Mouse (Mus musculus) kidney, embryonic 14.5 days (tissue): ENCODE data around the gene Atp2b4. TPM values are rescaled to one million over a fixed set of nuclear protein-coding genes. Genes with fewer than 3 reads are reported as not detected.

Experiments used
- ATAC-seq: fragments of 200-750 bp; cut with Nextera tagmentation; 2 replicates; pipeline ENCODE4 v1.8.0; 2017; ENCODE audit warnings: moderate number of reproducible peaks, mild to moderate bottlenecking, moderate TSS enrichment, moderate library complexity; ENCODE audit not compliant: low FRiP score, low TSS enrichment
- H3K27ac ChIP-seq: fragments of 300-500 bp; sonication (generic); 2 replicates; pipeline ENCODE4 v1.5.1; 2014; ENCODE audit warnings: low read depth, mild to moderate bottlenecking, low read length, moderate library complexity, mixed read lengths
- H3K27me3 ChIP-seq: fragments of 300-500 bp; sonication (generic); 2 replicates; pipeline ENCODE4 v1.6.1; 2014; ENCODE audit warnings: mild to moderate bottlenecking, low read length; ENCODE audit not compliant: control insufficient read depth, insufficient read depth
- H3K36me3 ChIP-seq: fragments of 300-500 bp; sonication (generic); 2 replicates; pipeline ENCODE4 v1.6.1; 2014; ENCODE audit warnings: low read length, mixed read lengths; ENCODE audit not compliant: control insufficient read depth, insufficient read depth
- H3K4me1 ChIP-seq: fragments of 300-500 bp; sonication (generic); 2 replicates; pipeline ENCODE4 v1.6.1; 2014; ENCODE audit warnings: low read length, mixed read lengths; ENCODE audit not compliant: control insufficient read depth, insufficient read depth
- H3K4me2 ChIP-seq: fragments of 300-500 bp; sonication (generic); replicated peaks from 2 replicates; pipeline ENCODE4 v1.6.1; 2014; ENCODE audit warnings: low read depth, mild to moderate bottlenecking, low read length
- H3K4me3 ChIP-seq: fragments of 300-500 bp; sonication (generic); 2 replicates; pipeline ENCODE4 v1.5.1; 2014; ENCODE audit warnings: mild to moderate bottlenecking, low read length
- H3K9ac ChIP-seq: fragments of 300-500 bp; sonication (generic); 2 replicates; pipeline ENCODE4 v1.6.1; 2014; ENCODE audit warnings: low read depth, mild to moderate bottlenecking, low read length, moderate library complexity
- H3K9me3 ChIP-seq: fragments of 300-500 bp; sonication (generic); 2 replicates; pipeline ENCODE4 v1.6.1; 2016; ENCODE audit warnings: low read length; ENCODE audit not compliant: control insufficient read depth
- WGBS: fragments of 180-500 bp; shearing (Covaris S2); extraction: QIAGEN DNeasy Blood & Tissue Kit; methylation state at CpG from one replicate; pipeline ENCODE4 v1.1.7; 2014; 5-methylcytosine and 5-hydroxymethylcytosine counted together
- polyA plus RNA-seq: library from polyadenylated mRNA; unstranded; fragments of >200 nt; fragmentation: Nextera tagmentation; extraction: Ambion mirVana; gene quantifications from 2 replicates; pipeline ENCODE4 v1.2.1, GENCODE M21; 2014

Gene Atp2b4
- 5.2 and 9.6 TPM in 2 replicates for polyA plus RNA-seq

DNA sequence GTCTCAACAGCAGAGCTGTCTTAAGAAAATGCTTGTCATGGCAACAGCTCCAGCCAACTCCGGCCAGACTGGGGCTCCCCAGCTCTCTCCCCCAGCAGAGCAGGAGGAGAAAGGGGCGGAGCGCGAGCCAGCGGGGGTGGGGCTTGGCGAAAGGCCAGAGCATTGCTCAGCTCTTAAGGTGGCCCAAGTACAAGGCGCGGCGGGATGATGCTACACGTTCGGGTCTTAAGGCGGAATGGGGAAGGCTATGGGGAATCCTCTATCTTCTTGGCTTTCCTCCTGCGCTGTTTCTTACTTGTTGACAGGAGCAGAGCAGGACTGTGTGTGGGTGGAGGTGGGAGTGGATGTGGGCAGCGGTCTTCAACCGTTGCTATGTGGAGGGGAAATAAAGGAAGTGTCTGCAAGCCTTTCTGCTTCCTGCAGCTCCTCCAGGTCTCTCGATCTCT lies at the start of gene Atp2b4:
Atp2b4 (minus strand) TSS at position 94 of the 446 bp plus-strand sequence.
- Histone ChIP-seq H3K9me3 (no peaks in the 10 kb centered on the region), H3K36me3 (no peaks in the 10 kb centered on the region), H3K9ac (peak within 1 kb of the TSS; percentile 55; the same call in 1 of the 2 replicates), H3K4me2 (peak within 1 kb of the TSS; percentile 94), H3K27me3 (no peaks in the 10 kb centered on the region), H3K27ac (0 out of 2 replicates have a peak within 1 kb of the TSS, but pooled peaks have one; percentile 19), H3K4me1 (peaks cover 27% of the 10 kb centered on the region), H3K4me3 (peak within 1 kb of the TSS; percentile 64)
- peak; percentile 86 for ATAC-seq
- WGBS = under 1% methylated on average over 16 of the region's 16 CpGs

GRCm38 (mm10) chr1:133844734-133845133 lies 43.9 kb upstream of the Atp2b4 start:
- no peaks in the 10 kb centered on the region for H3K36me3 ChIP-seq
- 14% methylated on average over 9 of the region's 9 CpGs for WGBS
- H3K27me3 ChIP-seq = no peaks in the 10 kb centered on the region
- H3K4me3 ChIP-seq = no peak overlapping the region
- ATAC-seq = no peak
- no peak overlapping the region for H3K27ac ChIP-seq
- H3K9ac ChIP-seq = no peak overlapping the region
- H3K4me1 ChIP-seq = peaks cover 17% of the 10 kb centered on the region; the same call in 1 of the 2 replicates
- no peaks in the 10 kb centered on the region for H3K9me3 ChIP-seq
- H3K4me2 ChIP-seq = no peak overlapping the region

GRCm38 (mm10) chr1:133843900-133844299 lies 43.1 kb upstream of the Atp2b4 start:
- H3K4me2 ChIP-seq = no peak overlapping the region
- no peaks in the 10 kb centered on the region for H3K27me3 ChIP-seq
- no peak overlapping the region for H3K27ac ChIP-seq
- no peaks in the 10 kb centered on the region for H3K36me3 ChIP-seq
- H3K9ac ChIP-seq = no peak overlapping the region
- WGBS = 92% methylated on average over 6 of the region's 6 CpGs
- ATAC-seq = no peak
- peaks cover 17% of the 10 kb centered on the region; the same call in 1 of the 2 replicates for H3K4me1 ChIP-seq
- no peaks in the 10 kb centered on the region for H3K9me3 ChIP-seq
- no peak overlapping the region for H3K4me3 ChIP-seq

DNA sequence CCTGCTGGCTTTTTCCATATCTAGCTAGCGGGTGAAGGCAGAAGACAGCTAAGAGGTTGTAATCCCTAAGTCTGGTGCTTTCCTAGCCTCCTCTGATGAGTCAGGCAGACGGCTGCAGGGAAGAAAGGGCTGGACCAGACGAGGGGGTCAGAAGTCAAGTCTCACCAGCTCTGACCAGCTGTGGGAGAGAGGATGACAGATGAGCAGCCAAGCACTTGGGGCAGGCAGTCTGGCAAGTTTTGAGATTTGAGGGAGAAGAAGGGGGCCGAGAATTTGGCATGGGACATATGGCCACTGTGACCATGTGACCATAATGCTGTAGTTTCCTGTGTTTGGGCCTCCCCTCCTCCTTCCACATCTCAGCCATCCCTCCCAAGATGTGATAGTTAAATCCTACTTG lies 42.5 kb upstream of the Atp2b4 start:
- H3K27ac ChIP-seq = no peak overlapping the region
- H3K9me3 ChIP-seq = no peaks in the 10 kb centered on the region
- no peak overlapping the region for H3K4me2 ChIP-seq
- no peak overlapping the region for H3K4me3 ChIP-seq
- H3K36me3 ChIP-seq = no peaks in the 10 kb centered on the region
- peak; percentile 56 for ATAC-seq
- no peaks in the 10 kb centered on the region for H3K27me3 ChIP-seq
- H3K9ac ChIP-seq = no peak overlapping the region
- 17% methylated on average over 4 of the region's 4 CpGs for WGBS
- peaks cover 17% of the 10 kb centered on the region; the same call in 1 of the 2 replicates for H3K4me1 ChIP-seq

GRCm38 (mm10) chr1:133842074-133842725 lies 41.4 kb upstream of the Atp2b4 start:
- Histone ChIP-seq H3K36me3 (no peaks in the 10 kb centered on the region), H3K4me2 (no peak overlapping the region), H3K4me1 (peaks cover 17% of the 10 kb centered on the region; the same call in 1 of the 2 replicates), H3K4me3 (no peak overlapping the region), H3K27ac (no peak overlapping the region), H3K9me3 (no peaks in the 10 kb centered on the region), H3K9ac (no peak overlapping the region), H3K27me3 (no peaks in the 10 kb centered on the region)
- no peak for ATAC-seq
- 55% methylated on average over 11 of the region's 11 CpGs for WGBS

DNA sequence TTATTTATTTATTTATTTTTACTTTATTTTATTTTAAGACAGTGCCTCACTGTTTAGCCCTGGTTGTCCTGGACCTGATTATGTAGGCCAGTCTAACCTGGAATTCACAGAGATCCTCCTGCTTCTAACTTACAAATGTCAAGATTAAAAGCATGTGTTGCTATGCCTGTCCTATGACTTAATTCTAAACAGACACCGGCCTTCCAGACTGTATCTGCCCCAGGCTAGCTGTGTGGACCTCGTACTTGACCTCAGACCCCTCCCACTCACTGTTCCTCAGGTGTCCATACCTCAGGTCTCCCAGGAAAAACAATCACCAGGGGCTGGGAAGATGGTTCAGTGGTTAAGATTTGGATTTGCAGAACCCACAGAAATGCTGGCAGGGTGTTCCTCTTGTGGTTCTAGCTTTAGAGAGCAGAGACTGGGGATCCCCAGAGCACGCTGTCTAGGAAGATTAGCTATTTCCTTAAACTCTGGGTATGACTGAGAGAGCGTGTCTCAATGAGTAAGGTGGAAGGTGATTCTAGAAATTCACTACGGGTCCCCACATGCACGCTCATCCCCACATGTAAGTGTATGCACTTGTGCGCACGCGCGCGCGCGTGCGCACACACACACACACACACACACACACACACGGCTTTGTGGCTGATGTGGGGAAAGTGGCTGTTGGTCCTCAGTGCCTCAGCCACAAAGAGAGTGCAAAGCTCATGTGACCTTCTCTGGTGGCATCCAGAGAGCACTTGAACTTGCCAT lies 40.5 kb upstream of the Atp2b4 start:
- ATAC-seq = no peak
- Histone ChIP-seq H3K9me3 (no peaks in the 10 kb centered on the region), H3K27me3 (no peaks in the 10 kb centered on the region), H3K36me3 (no peaks in the 10 kb centered on the region), H3K4me3 (no peak overlapping the region), H3K9ac (no peak overlapping the region), H3K4me2 (no peak overlapping the region), H3K4me1 (peaks cover 17% of the 10 kb centered on the region; the same call in 1 of the 2 replicates), H3K27ac (no peak overlapping the region)
- 90% methylated on average over 15 of the region's 15 CpGs for WGBS

- no peak for ATAC-seq
- WGBS = 43% methylated on average over 12 of the region's 12 CpGs
- no peaks in the 10 kb centered on the region for H3K27me3 ChIP-seq
- no peak overlapping the region for H3K4me3 ChIP-seq
- peaks cover 17% of the 10 kb centered on the region; the same call in 1 of the 2 replicates for H3K4me1 ChIP-seq
- H3K4me2 ChIP-seq = no peak overlapping the region
- no peaks in the 10 kb centered on the region for H3K36me3 ChIP-seq
- H3K9ac ChIP-seq = no peak overlapping the region
- no peaks in the 10 kb centered on the region for H3K9me3 ChIP-seq
- no peak overlapping the region for H3K27ac ChIP-seq
Observed at GRCm38 (mm10) chr1:133840530-133840929, 39.7 kb upstream of the Atp2b4 start.

GRCm38 (mm10) chr1:133834309-133834708 lies 33.5 kb upstream of the Atp2b4 start:
- H3K4me1 ChIP-seq = peaks cover 3% of the 10 kb centered on the region
- WGBS = 72% methylated on average over 6 of the region's 6 CpGs
- no peaks in the 10 kb centered on the region for H3K9me3 ChIP-seq
- H3K27me3 ChIP-seq = no peaks in the 10 kb centered on the region
- no peak overlapping the region for H3K9ac ChIP-seq
- no peak overlapping the region for H3K27ac ChIP-seq
- no peak for ATAC-seq
- no peak overlapping the region for H3K4me2 ChIP-seq
- no peaks in the 10 kb centered on the region for H3K36me3 ChIP-seq
- H3K4me3 ChIP-seq = no peak overlapping the region

DNA sequence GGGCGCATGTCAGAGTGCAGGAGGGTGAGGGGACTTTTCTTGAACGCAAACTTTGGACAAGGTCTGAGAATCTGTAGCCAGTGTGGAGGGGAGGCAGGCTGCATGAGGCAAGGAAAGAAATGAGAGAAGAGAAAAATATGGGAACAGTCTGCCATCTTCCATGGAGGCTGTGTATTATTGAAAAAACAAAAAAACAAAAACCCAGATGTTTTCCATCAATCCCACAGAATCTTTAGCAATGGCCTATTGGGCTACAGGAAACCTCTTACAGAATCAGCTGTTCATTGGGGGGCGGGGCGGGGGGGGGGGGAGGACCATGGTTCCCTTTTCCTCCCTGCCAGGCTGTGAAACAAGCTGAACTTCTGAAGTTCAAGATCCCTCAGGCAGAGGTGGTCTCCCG lies 31.9 kb upstream of the Atp2b4 start:
- H3K36me3 ChIP-seq = no peaks in the 10 kb centered on the region
- H3K27ac ChIP-seq = no peak overlapping the region
- H3K9ac ChIP-seq = no peak overlapping the region
- ATAC-seq = no peak
- peaks cover 3% of the 10 kb centered on the region for H3K4me1 ChIP-seq
- H3K4me3 ChIP-seq = no peak overlapping the region
- H3K4me2 ChIP-seq = no peak overlapping the region
- H3K27me3 ChIP-seq = no peaks in the 10 kb centered on the region
- no peaks in the 10 kb centered on the region for H3K9me3 ChIP-seq
- WGBS = 48% methylated on average over 5 of the region's 5 CpGs
